9 mouse cellular contexts compared by ENCODE assay signal in the genomic region with DNA sequence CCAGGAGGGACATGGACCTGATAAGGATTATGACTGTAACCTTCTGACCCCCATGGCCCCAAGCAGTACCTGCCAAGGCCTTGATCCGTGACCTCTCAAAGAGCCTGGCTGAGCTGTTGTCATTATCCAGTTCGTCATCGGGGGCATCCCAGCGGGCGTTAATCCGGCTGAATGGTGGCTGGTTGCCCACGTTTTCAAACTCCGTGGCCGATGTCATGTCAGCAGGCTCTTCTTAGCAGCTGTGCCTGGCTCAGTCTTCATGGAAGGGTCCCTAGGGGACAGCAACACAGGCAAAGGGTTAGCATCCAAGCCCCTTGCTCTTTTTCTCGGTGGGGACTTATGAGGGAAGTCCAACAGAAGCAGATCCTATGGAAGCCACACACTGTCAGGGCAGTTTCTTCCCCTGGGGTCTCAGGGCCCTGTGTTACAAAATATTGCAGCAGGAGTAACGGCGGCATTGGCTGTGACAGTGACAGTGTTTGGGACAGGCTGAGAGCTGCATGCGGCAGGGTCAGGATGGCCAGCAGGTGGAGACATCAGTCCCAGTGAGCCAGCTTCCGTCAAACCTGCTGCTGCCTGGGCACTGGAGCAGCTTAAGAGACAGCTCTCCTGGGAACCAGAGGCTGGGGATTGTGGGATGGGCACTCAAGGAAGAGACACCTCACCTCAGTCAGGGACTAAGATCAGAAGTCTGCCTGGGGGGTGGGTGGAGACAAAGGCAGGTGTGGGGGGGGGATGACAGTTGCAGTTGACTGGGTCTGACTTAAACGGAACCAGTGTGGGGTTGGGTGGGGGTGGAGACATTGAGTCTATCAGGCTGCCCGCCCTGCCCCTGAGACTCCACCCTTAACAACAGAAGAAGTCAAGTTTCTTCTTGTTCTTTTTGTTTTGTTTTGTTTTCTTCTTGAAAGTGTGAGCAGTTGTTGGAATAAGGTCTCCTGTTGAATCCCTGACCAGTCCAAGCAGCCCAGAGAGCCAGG.
DNase-seq lines count a peak whose midpoint lies in the region; ATAC-seq and TF ChIP-seq lines count a peak whose summit lies in the region.
"Had no signal": no experiment of that assay in that cellular context is flagged by ENCODE, and none has a peak within 500 bp of the region (broad histone marks: within the 10 kb centered on the region; RNA-seq: fewer than 3 reads in every experiment).

No protein-coding gene starts in this region.

- no peak overlapping the region for H3K4me2 ChIP-seq in CH12.LX (ENCODE audit: insufficient read depth, low read depth, poor library complexity, severe bottlenecking)
- H3K4me2 ChIP-seq in heart, embryonic 12.5 days, result no peak overlapping the region
- H3K4me2 ChIP-seq in kidney, embryonic 15.5 days, result no peak overlapping the region
- H3K4me2 ChIP-seq in liver, postnatal 0 days (ENCODE audit: low read depth, low read length), result no peak overlapping the region
- H3K4me2 ChIP-seq in neural tube, embryonic 14.5 days (ENCODE audit: low read depth, low read length), result no peak overlapping the region
- H3K4me2 ChIP-seq: embryonic facial prominence, embryonic 13.5 days had no signal

- peak; percentile 57 for DNase-seq in CH12.LX (ENCODE audit: extremely low read depth)
- peak; percentile 72 for DNase-seq in liver, postnatal 0 days
- DNase-seq in testis, postnatal 14 days (ENCODE audit: low spot score), result peak; percentile 41

- H3K27me3 ChIP-seq in CH12.LX (replicated peaks), result no peaks in the 10 kb centered on the region
- H3K27me3 ChIP-seq in erythroblast, embryonic 14.5 days (ENCODE audit: control insufficient read depth), result no peaks in the 10 kb centered on the region; the same call in 1 of the 2 replicates
- H3K27me3 ChIP-seq in heart, embryonic 12.5 days (replicated peaks), result no peaks in the 10 kb centered on the region
- H3K27me3 ChIP-seq in kidney, embryonic 15.5 days, result no peaks in the 10 kb centered on the region
- no peaks in the 10 kb centered on the region for H3K27me3 ChIP-seq in liver, postnatal 0 days (ENCODE audit: insufficient read depth, low read length)
- no peaks in the 10 kb centered on the region for H3K27me3 ChIP-seq in neural tube, embryonic 14.5 days (ENCODE audit: control insufficient read depth, insufficient read depth, low read length)
- H3K27me3 ChIP-seq: embryonic facial prominence, embryonic 13.5 days had no signal

- H3K9me3 ChIP-seq in CH12.LX (replicated peaks; ENCODE audit: low read length), result peaks cover 10% of the 10 kb centered on the region
- H3K9me3 ChIP-seq in erythroblast, embryonic 14.5 days (ENCODE audit: control insufficient read depth, low read length), result peaks cover 4% of the 10 kb centered on the region
- 0 out of 2 replicates have a peak, but pooled peaks cover 5% of the 10 kb centered on the region for H3K9me3 ChIP-seq in heart, embryonic 12.5 days (replicated peaks)
- H3K9me3 ChIP-seq in kidney, embryonic 15.5 days (replicated peaks), result no peaks in the 10 kb centered on the region
- H3K9me3 ChIP-seq in liver, postnatal 0 days (ENCODE audit: low read length), result no peaks in the 10 kb centered on the region
- H3K9me3 ChIP-seq in neural tube, embryonic 14.5 days (ENCODE audit: control insufficient read depth, low read length), result no peaks in the 10 kb centered on the region

- WGBS in heart, embryonic 12.5 days, result 58% methylated on average over 16 of the region's 16 CpGs
- WGBS in kidney, embryonic 15.5 days, result 56% methylated on average over 16 of the region's 16 CpGs
- 60% methylated on average over 16 of the region's 16 CpGs for WGBS in liver, postnatal 0 days (ENCODE audit: insufficient replicate concordance)
- 43% methylated on average over 16 of the region's 16 CpGs for WGBS in neural tube, embryonic 14.5 days

- H3K9ac ChIP-seq in CH12.LX (ENCODE audit: insufficient read depth, low read depth), result no peak overlapping the region
- H3K9ac ChIP-seq in heart, embryonic 12.5 days, result no peak overlapping the region
- no peak overlapping the region for H3K9ac ChIP-seq in kidney, embryonic 15.5 days
- no peak overlapping the region for H3K9ac ChIP-seq in liver, postnatal 0 days (replicated peaks)
- H3K9ac ChIP-seq in neural tube, embryonic 14.5 days (replicated peaks; ENCODE audit: low read depth, low read length), result no peak overlapping the region
- H3K9ac ChIP-seq: embryonic facial prominence, embryonic 13.5 days had no signal

- ATAC-seq in heart, embryonic 12.5 days (ENCODE audit: insufficient number of reproducible peaks, low FRiP score), result peak; percentile 74
- ATAC-seq in kidney, embryonic 15.5 days (replicated peaks; ENCODE audit: low FRiP score), result peak; percentile 43
- ATAC-seq in liver, postnatal 0 days, result peak; percentile 66
- ATAC-seq in neural tube, embryonic 14.5 days (ENCODE audit: low read depth), result peak; percentile 47; the same call in 1 of the 2 replicates

- in situ Hi-C loops in CH12.LX (cut with MboI; ENCODE audit: low pct_ligation_motif_present, low pct_unique_long_range_greater_than_20kb, low sequenced_read_pairs), result loop anchor here (5.0 kb wide), 1 partner anchor 72 kb away; no protein-coding TSS in a partner anchor

- peak; percentile 77 for TF ChIP-seq RAD21 in CH12.LX (IDR thresholded peaks at IDR 0.05; ENCODE audit: low read depth, low read length)

- H3K36me3 ChIP-seq in CH12.LX (replicated peaks in 1 of 2; ENCODE audit: control insufficient read depth in 1 of 2, insufficient read depth in 1 of 2, low read length in 1 of 2), result no peaks in the 10 kb centered on the region
- H3K36me3 ChIP-seq in erythroblast, embryonic 14.5 days (ENCODE audit: control insufficient read depth), result peaks cover 81% of the 10 kb centered on the region
- H3K36me3 ChIP-seq in heart, embryonic 12.5 days, result no peaks in the 10 kb centered on the region
- H3K36me3 ChIP-seq in kidney, embryonic 15.5 days, result no peaks in the 10 kb centered on the region
- peaks cover 45% of the 10 kb centered on the region for H3K36me3 ChIP-seq in liver, postnatal 0 days (replicated peaks; ENCODE audit: insufficient read depth, low read length)
- H3K36me3 ChIP-seq in neural tube, embryonic 14.5 days (ENCODE audit: control insufficient read depth, insufficient read depth, low read length), result no peaks in the 10 kb centered on the region
- H3K36me3 ChIP-seq: embryonic facial prominence, embryonic 13.5 days had no signal

- peaks cover 0 to 5% of the 10 kb centered on the region in 2 experiments; a peak in 1 of 4 replicates for H3K4me1 ChIP-seq in CH12.LX (ENCODE audit: control insufficient read depth in 1 of 2, insufficient read depth in 2 of 2)
- no peaks in the 10 kb centered on the region for H3K4me1 ChIP-seq in bone marrow macrophage, adult 2 months (ENCODE audit: control insufficient read depth, insufficient read depth, low read length)
- peaks cover 75% of the 10 kb centered on the region for H3K4me1 ChIP-seq in erythroblast, embryonic 14.5 days (ENCODE audit: control insufficient read depth)
- peaks cover 42% of the 10 kb centered on the region for H3K4me1 ChIP-seq in heart, embryonic 12.5 days (replicated peaks)
- peaks cover 31% of the 10 kb centered on the region for H3K4me1 ChIP-seq in kidney, embryonic 15.5 days
- peaks cover 12% of the 10 kb centered on the region for H3K4me1 ChIP-seq in liver, postnatal 0 days (ENCODE audit: insufficient read depth)
- peaks cover 5% of the 10 kb centered on the region; the same call in 1 of the 2 replicates for H3K4me1 ChIP-seq in neural tube, embryonic 14.5 days (ENCODE audit: control insufficient read depth, insufficient read depth, low read length)

- H3K27ac ChIP-seq in CH12.LX (ENCODE audit: insufficient read depth, low read depth), result no peak overlapping the region
- H3K27ac ChIP-seq in bone marrow macrophage, adult 2 months (ENCODE audit: insufficient read depth, low read depth, low read length), result no peak overlapping the region
- H3K27ac ChIP-seq in heart, embryonic 12.5 days (ENCODE audit: poor library complexity, severe bottlenecking), result no peak overlapping the region
- no peak overlapping the region for H3K27ac ChIP-seq in kidney, embryonic 15.5 days
- H3K27ac ChIP-seq in liver, postnatal 0 days (ENCODE audit: low read depth), result no peak overlapping the region
- H3K27ac ChIP-seq in neural tube, embryonic 14.5 days (ENCODE audit: low read depth, low read length), result no peak overlapping the region
- H3K27ac ChIP-seq: embryonic facial prominence, embryonic 13.5 days had no signal

- H3K79me2 ChIP-seq in CH12.LX (replicated peaks; ENCODE audit: control insufficient read depth, extremely low read depth, insufficient read depth, poor library complexity, severe bottlenecking), result no peaks in the 10 kb centered on the region

- peak in 1 of 2 experiments; percentile 90; a peak in 2 of 4 replicates for TF ChIP-seq CTCF in CH12.LX (conservative IDR thresholded peaks at IDR 0.05 in 1 of 2, IDR thresholded peaks at IDR 0.05 in 1 of 2; ENCODE audit: low read depth in 2 of 2, low read length in 2 of 2)
- TF ChIP-seq CTCF in bone marrow macrophage, adult 2 months (IDR thresholded peaks at IDR 0.05; ENCODE audit: low read depth, low read length), result peak; percentile 18; the same call in 1 of the 2 replicates
- peak; percentile 93 for TF ChIP-seq CTCF in liver, postnatal 0 days (IDR thresholded peaks at IDR 0.05; ENCODE audit: low read depth)

- dilution Hi-C loops in CH12.LX (cut with MboI; ENCODE audit: extremely low pct_ligation_motif_present, extremely low pct_unique_long_range_greater_than_20kb, low sequenced_read_pairs), result no loop called here

- no peak for TF ChIP-seq POLR2A in CH12.LX (IDR thresholded peaks at IDR 0.05; ENCODE audit: low read depth, low read length)
- no peak for TF ChIP-seq POLR2A in bone marrow macrophage, adult 2 months (IDR thresholded peaks at IDR 0.05; ENCODE audit: borderline replicate concordance, low read depth, low read length)

- no peak for TF ChIP-seq EP300 in CH12.LX (IDR thresholded peaks at IDR 0.05; ENCODE audit: low read length)
- no peak for TF ChIP-seq EP300 in liver, postnatal 0 days (IDR thresholded peaks at IDR 0.05; ENCODE audit: low read depth)

- no peak overlapping the region for H3K4me3 ChIP-seq in CH12.LX (replicated peaks in 1 of 3; ENCODE audit: low read depth in 2 of 3, low read length in 2 of 3, poor library complexity in 1 of 3)
- no peak overlapping the region for H3K4me3 ChIP-seq in bone marrow macrophage, adult 2 months (ENCODE audit: insufficient read depth, low read length)
- H3K4me3 ChIP-seq in erythroblast, embryonic 14.5 days (replicated peaks), result peak overlapping the region; percentile 23
- no peak overlapping the region for H3K4me3 ChIP-seq in heart, embryonic 12.5 days
- no peak overlapping the region for H3K4me3 ChIP-seq in kidney, embryonic 15.5 days (replicated peaks)
- no peak overlapping the region for H3K4me3 ChIP-seq in liver, postnatal 0 days (ENCODE audit: low read depth, low read length)
- no peak overlapping the region for H3K4me3 ChIP-seq in neural tube, embryonic 14.5 days (ENCODE audit: low read depth, low read length)
- H3K4me3 ChIP-seq: embryonic facial prominence, embryonic 13.5 days had no signal

TF ChIP-seq in CH12.LX, 34 proteins besides CTCF, POLR2A, EP300 and RAD21 (continues in another document):
- TF ChIP-seq MAZ (IDR thresholded peaks at IDR 0.05; ENCODE audit: low read depth, low read length) (no peak), USF1 (IDR thresholded peaks at IDR 0.05; ENCODE audit: low read depth, low read length) (no peak), GABPA (IDR thresholded peaks at IDR 0.05; ENCODE audit: insufficient replicate concordance, low read depth, low read length) (no peak), HCFC1 (IDR thresholded peaks at IDR 0.05; ENCODE audit: low read depth, low read length) (no peak), SIN3A (IDR thresholded peaks at IDR 0.05; ENCODE audit: low read length) (no peak)
